Mouse (Mus musculus) small intestine, adult 2 months (tissue): ENCODE results near the gene Fam20b. TPM values are rescaled to one million over a fixed set of nuclear protein-coding genes. Genes with fewer than 3 reads are reported as not detected.

Experiments
- H3K27ac ChIP-seq: fragments of 200-500 bp; 2 replicates; pipeline ENCODE4 v1.5.1; 2012; ENCODE audit warnings: low read depth, low read length, control low read depth, inconsistent platforms; ENCODE audit not compliant: insufficient read depth
- H3K27me3 ChIP-seq: fragments of 200-500 bp; 2 replicates; pipeline ENCODE4 v1.6.1; 2012; ENCODE audit warnings: mild to moderate bottlenecking, moderate library complexity, low read length, inconsistent platforms; ENCODE audit not compliant: control insufficient read depth, insufficient read depth
- H3K36me3 ChIP-seq: fragments of 200-500 bp; 2 replicates; pipeline ENCODE4 v1.6.1; 2012; ENCODE audit warnings: mild to moderate bottlenecking, low read length, control low read depth, inconsistent platforms; ENCODE audit not compliant: control insufficient read depth, insufficient read depth
- H3K4me1 ChIP-seq: fragments of 200-500 bp; 2 replicates; pipeline ENCODE4 v1.6.1; 2012; ENCODE audit warnings: low read length, inconsistent platforms, mixed read lengths; ENCODE audit not compliant: control insufficient read depth, insufficient read depth, insufficient read length
- H3K4me3 ChIP-seq: fragments of 200-500 bp; 2 replicates; pipeline ENCODE4 v1.5.1; 2012; ENCODE audit warnings: low read depth, mild to moderate bottlenecking, control low read depth, inconsistent platforms, low read length, moderate library complexity
- CTCF ChIP-seq: fragments of 200-500 bp; IDR thresholded peaks from 2 replicates; pipeline ENCODE4 v1.5.1; 2012; ENCODE audit warnings: low read depth, mild to moderate bottlenecking, control low read depth, inconsistent platforms, low read length, moderate library complexity, mixed read lengths; ENCODE audit not compliant: insufficient replicate concordance, insufficient read length; ENCODE audit errors: extremely low read depth
- POLR2A ChIP-seq: fragments of 200-500 bp; IDR thresholded peaks from 2 replicates; pipeline ENCODE4 v1.6.1; 2012; ENCODE audit warnings: low read depth, mild to moderate bottlenecking, control low read depth, inconsistent platforms, low read length, moderate library complexity
- WGBS: fragments of 180-500 bp; shearing (Covaris S2); methylation state at CpG from one replicate; pipeline ENCODE4 v1.1.7; 2018; 5-methylcytosine and 5-hydroxymethylcytosine counted together
- polyA plus RNA-seq: library from polyadenylated mRNA; depleted of rRNA; stranded (reverse); fragments of >200 nt; gene quantifications from 2 replicates; pipeline ENCODE4 v1.2.3, GENCODE M21; 2012; rRNA removed

The Fam20b gene
- polyA plus RNA-seq = 12.7 and 25.7 TPM in 2 replicates

DNA sequence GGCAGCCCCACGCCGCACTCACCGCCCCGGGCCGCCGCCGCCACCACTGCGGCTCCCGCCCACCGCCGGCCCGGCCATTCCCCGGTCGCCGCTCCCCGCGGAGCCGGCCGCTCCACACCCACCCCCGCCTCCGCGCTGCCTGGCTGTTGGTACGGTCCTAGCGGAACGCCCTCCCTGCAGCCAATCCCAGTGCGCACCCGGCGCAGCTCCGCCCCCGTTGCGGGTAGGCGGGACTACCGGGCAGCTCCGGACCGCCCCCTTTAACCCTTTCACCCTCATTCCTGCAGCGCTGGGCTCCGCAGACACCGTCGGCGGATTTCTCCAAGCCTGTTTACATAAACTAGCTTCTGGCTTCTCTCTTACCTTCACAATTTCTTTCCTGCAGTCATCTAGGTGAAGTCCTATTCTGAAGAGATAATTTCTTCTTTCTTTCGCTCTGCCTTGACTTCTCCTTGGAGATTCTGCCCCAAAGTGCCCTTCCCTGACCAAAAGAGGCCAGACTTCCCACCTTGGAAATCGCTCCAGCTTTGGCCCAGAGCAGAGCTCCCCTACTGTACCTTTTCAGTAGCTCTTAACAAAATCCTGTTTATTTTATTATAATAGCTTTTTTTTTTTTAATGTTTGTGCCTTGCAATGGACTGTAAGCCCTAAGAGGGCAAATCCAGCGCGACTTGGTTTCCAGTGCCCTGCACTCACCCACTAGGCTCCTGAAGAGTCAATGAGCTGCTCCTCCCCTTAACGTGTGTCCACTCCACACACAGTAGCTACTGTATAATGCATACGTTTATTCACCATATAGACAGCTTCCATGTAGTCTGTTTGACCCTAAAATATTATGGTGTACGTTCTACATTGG, at the start of gene Fam20b:
Gene Fam20b (minus strand): TSS at position 137 of the 856 bp plus-strand sequence.
- Histone ChIP-seq H3K4me3 (peak within 1 kb of the TSS; percentile 95), H3K27ac (peak within 1 kb of the TSS; percentile 100), H3K36me3 (peaks cover 1% of the 10 kb centered on the region; the same call in 1 of the 2 replicates), H3K27me3 (no peaks in the 10 kb centered on the region), H3K4me1 (peaks cover 11% of the 10 kb centered on the region)
- TF ChIP-seq POLR2A (peak; percentile 17; the same call in 1 of the 2 replicates), CTCF (no peak)
- 3% methylated on average over 41 of the region's 47 CpGs for WGBS

DNA sequence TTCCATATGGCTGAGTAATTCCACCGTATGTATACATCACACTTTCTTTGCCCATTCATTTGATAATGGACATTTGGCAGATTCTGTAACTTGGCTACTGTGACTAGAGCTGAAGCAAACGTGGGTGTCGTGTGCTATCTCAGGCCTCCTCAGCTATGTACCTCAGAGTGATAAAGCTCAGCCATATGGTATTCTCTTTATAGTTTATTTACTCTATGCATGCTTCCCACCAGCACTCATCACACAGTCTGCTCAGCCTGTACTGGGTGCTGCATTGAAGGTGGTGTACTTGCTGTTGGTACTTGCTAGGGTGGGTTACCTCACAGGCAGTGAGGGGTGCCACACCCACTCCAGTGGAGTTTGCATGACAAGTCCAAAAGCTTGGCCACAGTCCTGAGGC, 46.4 kb upstream of the Fam20b start:
- WGBS = 82% methylated on average over 3 of the region's 3 CpGs
- TF ChIP-seq CTCF (no peak), POLR2A (no peak)

DNA sequence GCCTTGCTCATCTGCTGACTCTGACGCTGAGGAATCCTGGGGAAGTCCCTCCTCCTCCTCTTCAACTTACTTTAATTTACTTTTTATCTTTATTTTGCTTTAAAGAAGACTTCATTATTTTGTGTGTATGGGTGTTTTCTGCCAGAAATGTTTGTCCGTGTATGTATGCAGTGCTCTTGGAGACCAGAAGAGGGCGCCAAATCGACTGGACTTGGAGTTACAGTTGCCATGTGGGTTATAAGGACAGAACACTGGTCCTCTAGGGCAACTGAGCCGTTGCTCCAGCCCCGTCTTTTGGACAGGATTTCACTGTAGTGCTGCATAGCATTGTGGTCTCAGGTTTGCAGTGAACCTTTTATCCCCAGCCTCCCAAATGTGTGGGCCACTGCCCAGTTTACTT, 45.7 kb upstream of the Fam20b start:
- H3K4me3 ChIP-seq = no peak overlapping the region
- 77% methylated on average over 6 of the region's 6 CpGs for WGBS

More for the DNA sequence above, 46.4 kb upstream of the Fam20b start:
- Histone ChIP-seq H3K4me1 (no peaks in the 10 kb centered on the region), H3K27ac (no peak overlapping the region), H3K4me3 (no peak overlapping the region), H3K27me3 (no peaks in the 10 kb centered on the region), H3K36me3 (no peaks in the 10 kb centered on the region)

DNA sequence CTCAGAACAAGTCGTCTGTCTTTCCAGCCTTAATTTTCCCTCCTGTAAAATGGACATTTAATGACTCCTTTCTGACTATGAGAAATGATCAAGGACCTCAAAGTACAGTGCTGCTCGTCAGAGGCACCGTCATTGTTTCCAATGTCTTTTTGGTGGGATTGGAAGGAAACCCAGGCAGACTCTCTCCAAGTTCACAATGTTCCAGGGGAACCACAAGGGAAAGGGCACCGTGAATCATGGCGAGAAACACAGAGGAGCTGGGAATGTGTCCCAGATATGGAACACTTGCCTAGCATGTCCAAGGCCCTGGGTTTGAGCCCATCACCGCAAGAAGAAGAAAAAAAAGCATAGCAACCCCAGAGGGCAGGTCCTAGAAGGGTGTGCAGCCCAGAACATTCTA, 44.4 kb upstream of the Fam20b start:
- TF ChIP-seq POLR2A (no peak), CTCF (no peak)
- Histone ChIP-seq H3K36me3 (no peaks in the 10 kb centered on the region), H3K4me3 (no peak overlapping the region), H3K27me3 (no peaks in the 10 kb centered on the region), H3K27ac (no peak overlapping the region), H3K4me1 (no peaks in the 10 kb centered on the region)
- 89% methylated on average over 6 of the region's 6 CpGs for WGBS

More for the DNA sequence above, 45.7 kb upstream of the Fam20b start:
- H3K27me3 ChIP-seq = no peaks in the 10 kb centered on the region
- TF ChIP-seq POLR2A = no peak
- TF ChIP-seq CTCF = no peak
- no peak overlapping the region for H3K27ac ChIP-seq
- H3K36me3 ChIP-seq = no peaks in the 10 kb centered on the region
- H3K4me1 ChIP-seq = no peaks in the 10 kb centered on the region

DNA sequence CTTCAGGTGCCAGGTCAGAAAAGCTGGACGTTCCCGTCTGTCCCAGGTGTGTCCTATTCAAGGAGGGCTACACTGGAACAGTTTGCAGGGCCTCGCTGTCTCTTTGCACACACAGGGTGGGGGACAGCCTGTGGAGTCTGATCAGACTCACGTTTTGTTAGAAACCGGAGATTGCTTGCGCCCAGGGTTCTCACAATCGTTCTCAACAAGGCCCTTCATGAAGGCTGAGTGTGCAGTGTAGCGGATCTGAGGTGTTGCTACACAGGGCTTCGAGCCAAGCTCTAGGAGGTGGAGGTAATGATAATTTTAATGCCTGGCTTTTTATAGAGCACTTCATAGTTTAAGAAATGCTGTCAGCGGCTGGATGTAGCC, 42.5 kb upstream of the Fam20b start:
- no peak overlapping the region for H3K27ac ChIP-seq
- no peaks in the 10 kb centered on the region for H3K27me3 ChIP-seq
- no peak overlapping the region for H3K4me3 ChIP-seq
- no peaks in the 10 kb centered on the region for H3K36me3 ChIP-seq
- no peaks in the 10 kb centered on the region for H3K4me1 ChIP-seq
- TF ChIP-seq POLR2A = no peak
- TF ChIP-seq CTCF = no peak
- WGBS = 79% methylated on average over 10 of the region's 10 CpGs

DNA sequence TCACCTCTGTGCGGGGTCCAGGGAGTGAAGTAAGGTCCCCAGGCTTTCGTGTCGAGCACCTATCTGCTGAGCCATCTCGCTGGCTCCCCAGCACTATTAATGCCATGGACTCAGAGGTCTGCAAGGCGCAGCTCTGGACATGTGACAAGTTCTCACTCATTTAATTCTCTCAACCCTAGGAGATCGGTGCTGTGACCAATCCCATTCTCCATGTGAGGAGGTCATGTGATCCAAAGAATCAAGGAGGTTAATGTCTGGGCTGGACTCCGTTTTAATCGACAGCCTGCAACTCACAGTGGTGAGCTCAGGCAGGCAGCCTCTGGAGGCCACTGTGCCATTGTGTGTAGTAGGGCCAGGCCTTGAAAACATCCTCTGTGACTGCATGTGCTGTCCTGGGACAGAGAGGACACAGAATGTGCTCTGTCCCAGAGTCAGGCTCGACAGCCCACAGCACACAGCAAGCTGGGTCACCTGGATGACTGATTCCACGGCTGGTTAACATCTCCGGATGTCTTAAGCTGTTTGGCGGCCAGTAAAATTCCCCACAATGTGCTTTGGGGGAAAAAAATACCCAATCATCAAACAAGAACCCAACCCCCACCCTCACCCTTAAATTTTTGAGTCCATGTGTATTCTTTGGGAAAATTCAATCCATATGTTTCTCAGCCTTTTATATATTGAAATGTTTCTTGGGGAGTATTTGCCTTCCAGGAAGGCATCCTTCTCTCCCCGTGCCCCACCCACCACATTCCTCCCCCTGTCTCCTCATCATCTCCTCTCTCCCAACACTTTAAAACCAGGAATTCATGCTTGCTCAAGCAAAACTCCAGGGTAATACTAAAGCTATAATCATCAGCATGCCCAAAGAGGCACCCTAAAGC, 41.9 kb upstream of the Fam20b start:
- WGBS = 80% methylated on average over 13 of the region's 13 CpGs
- H3K27me3 ChIP-seq = no peaks in the 10 kb centered on the region
- H3K4me3 ChIP-seq = no peak overlapping the region
- H3K36me3 ChIP-seq = no peaks in the 10 kb centered on the region
- TF ChIP-seq CTCF (no peak), POLR2A (no peak)
- no peak overlapping the region for H3K27ac ChIP-seq
- no peaks in the 10 kb centered on the region for H3K4me1 ChIP-seq

DNA sequence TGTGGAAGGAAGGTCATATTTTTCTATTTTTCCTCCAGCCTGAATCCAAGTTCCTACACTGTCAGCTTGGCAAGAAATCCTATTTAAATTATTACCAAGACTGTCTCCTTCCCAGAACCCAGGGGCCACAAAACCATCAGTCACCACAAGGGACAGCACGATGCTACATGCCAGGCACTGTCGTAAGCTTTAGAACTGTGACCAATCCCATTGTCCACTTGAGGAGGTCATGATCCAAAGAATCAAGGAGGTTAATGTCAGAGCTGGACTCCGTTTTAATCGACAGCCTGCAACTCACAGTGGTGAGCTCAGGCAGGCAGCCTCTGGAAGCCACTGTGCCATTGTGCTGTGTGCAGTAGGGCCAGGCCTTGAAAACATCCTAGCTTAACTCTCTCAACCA, 39.4 kb upstream of the Fam20b start:
- no peak for TF ChIP-seq POLR2A
- no peak for TF ChIP-seq CTCF
- no peaks in the 10 kb centered on the region for H3K36me3 ChIP-seq
- 87% methylated on average over 4 of the region's 4 CpGs for WGBS
- H3K27me3 ChIP-seq = no peaks in the 10 kb centered on the region
- H3K4me3 ChIP-seq = no peak overlapping the region
- H3K27ac ChIP-seq = no peak overlapping the region
- no peaks in the 10 kb centered on the region for H3K4me1 ChIP-seq
